Mouse (Mus musculus): ENCODE results near the gene Slc35e3. TPM values are rescaled to one million over a fixed set of nuclear protein-coding genes. Genes with fewer than 3 reads are reported as not detected.

Slc35e3 gene
- polyA plus RNA-seq, 2 experiments = 1.3 to 1.7 TPM

DNA sequence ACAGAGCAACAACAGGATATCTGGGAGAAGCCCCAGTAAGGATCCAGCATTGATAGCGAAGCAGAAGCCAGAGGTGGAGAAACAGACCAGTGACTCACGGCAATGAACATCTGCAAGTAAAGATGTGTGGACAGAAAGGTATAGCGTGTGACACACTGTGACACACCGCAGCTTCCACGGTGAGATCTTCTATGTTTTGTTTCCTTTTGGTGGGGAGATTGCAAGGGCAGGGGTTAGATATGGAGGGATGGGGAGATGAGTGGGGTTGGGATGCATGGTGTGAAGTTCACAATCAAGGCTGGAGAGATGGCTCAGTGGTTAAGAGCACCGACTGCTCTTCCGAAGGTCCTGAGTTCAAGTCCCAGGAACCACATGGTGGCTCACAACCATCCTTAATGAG is 16.0 kb downstream of the Slc35e3 start:
- 85% methylated on average over 7 of the region's 7 CpGs for WGBS (ENCODE audit: insufficient replicate concordance)
- ATAC-seq (ENCODE audit: insufficient read depth) = no peak

DNA sequence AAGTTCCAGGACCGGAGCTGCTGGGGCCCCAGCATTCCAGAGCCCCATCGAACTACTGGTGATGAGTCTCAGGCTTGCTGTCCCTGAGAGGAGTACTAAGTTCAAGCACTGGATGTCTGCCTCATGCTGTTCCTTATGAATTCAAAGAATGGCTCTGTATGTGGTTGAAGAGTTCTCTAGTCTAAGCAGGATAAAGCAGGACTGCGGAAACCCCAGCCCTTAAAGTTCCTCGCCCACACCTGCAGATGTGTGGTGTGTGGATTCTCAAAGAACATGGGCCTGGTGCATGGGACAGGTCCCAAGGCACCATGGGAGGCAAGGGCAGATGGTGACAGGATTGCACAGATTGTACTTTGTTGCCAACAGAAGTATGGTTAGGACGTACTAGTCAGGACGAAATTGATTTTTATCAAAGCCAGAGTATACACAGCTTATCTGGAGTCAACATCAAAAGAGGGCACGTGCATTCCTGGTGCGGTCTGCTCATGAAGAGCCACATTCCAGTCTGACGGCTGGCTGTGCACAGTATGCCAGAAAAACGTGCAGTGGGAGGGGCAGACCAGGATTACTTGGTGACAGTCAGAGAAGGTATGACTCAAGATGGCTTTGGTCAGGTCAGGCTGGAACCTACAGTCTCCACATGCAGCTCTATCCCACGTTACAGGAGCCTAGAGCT is 16.9 kb downstream of the Slc35e3 start:
- no peak overlapping the region for H3K4me2 ChIP-seq (ENCODE audit: low read depth)
- no peaks in the 10 kb centered on the region for H3K9me3 ChIP-seq (ENCODE audit: control insufficient read depth, low read length)
- H3K4me1 ChIP-seq (replicated peaks; ENCODE audit: control insufficient read depth in 2 of 2, insufficient read depth in 2 of 2, low read length in 1 of 2) = peaks cover 15 to 33% of the 10 kb centered on the region in 2 experiments
- no peak for ATAC-seq (ENCODE audit: insufficient read depth)
- WGBS (ENCODE audit: insufficient replicate concordance) = 58% methylated on average over 11 of the region's 11 CpGs
- H3K27me3 ChIP-seq (ENCODE audit: control insufficient read depth, insufficient read depth, low read length) = no peaks in the 10 kb centered on the region
- no peaks in the 10 kb centered on the region for H3K36me3 ChIP-seq (replicated peaks; ENCODE audit: control insufficient read depth, insufficient read depth, low read depth)
- H3K27ac ChIP-seq = no peak overlapping the region
- DNase-seq (ENCODE audit: low read depth in 3 of 3, low spot score in 3 of 3) = no peak
- TF ChIP-seq CTCF (IDR thresholded peaks at IDR 0.05; ENCODE audit: low read depth) (no peak), EP300 (IDR thresholded peaks at IDR 0.05; ENCODE audit: low read depth) (no peak)
- H3K9ac ChIP-seq (replicated peaks) = no peak overlapping the region
- H3K4me3 ChIP-seq (ENCODE audit: insufficient read depth in 1 of 2, low read depth in 2 of 2, low read length in 2 of 2) = no peak overlapping the region

More for the DNA sequence above, 16.0 kb downstream of the Slc35e3 start:
- Histone ChIP-seq H3K9me3 (ENCODE audit: control insufficient read depth, low read length) (no peaks in the 10 kb centered on the region), H3K27ac (no peak overlapping the region), H3K4me3 (ENCODE audit: insufficient read depth in 1 of 2, low read depth in 2 of 2, low read length in 2 of 2) (no peak overlapping the region), H3K4me2 (ENCODE audit: low read depth) (no peak overlapping the region), H3K4me1 (replicated peaks; ENCODE audit: control insufficient read depth in 2 of 2, insufficient read depth in 2 of 2, low read length in 1 of 2) (peaks cover 15 to 33% of the 10 kb centered on the region in 2 experiments), H3K9ac (replicated peaks) (no peak overlapping the region), H3K36me3 (replicated peaks; ENCODE audit: control insufficient read depth, insufficient read depth, low read depth) (no peaks in the 10 kb centered on the region), H3K27me3 (ENCODE audit: control insufficient read depth, insufficient read depth, low read length) (no peaks in the 10 kb centered on the region)
- no peak for DNase-seq (ENCODE audit: low read depth in 3 of 3, low spot score in 3 of 3)
- TF ChIP-seq EP300 (IDR thresholded peaks at IDR 0.05; ENCODE audit: low read depth) (no peak), CTCF (IDR thresholded peaks at IDR 0.05; ENCODE audit: low read depth) (no peak)

DNA sequence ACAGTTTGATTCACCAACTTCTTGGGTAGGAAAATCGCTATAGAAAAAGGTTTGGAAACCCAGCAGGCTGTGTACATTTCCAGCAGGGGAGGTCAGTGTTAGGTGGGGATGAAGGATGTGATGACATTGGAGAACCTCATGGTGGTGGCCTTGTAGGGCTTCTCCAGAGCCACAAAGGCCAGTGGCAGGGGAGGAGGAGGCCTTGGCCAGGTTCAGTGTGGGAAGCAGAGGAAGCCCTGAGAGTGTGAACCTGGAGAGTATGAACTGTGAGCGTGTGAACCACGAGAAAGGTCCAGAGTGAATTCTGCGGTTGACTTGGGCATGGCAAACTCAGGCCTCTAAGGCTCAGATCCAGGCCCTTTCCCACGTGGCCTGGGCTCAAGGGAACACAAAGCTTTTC is 17.6 kb downstream of the Slc35e3 start:
- no peak overlapping the region for H3K4me3 ChIP-seq (ENCODE audit: insufficient read depth in 1 of 2, low read depth in 2 of 2, low read length in 2 of 2)
- TF ChIP-seq EP300 (IDR thresholded peaks at IDR 0.05; ENCODE audit: low read depth) (no peak), CTCF (IDR thresholded peaks at IDR 0.05; ENCODE audit: low read depth) (no peak)
- H3K9ac ChIP-seq (replicated peaks) = no peak overlapping the region
- H3K27me3 ChIP-seq (ENCODE audit: control insufficient read depth, insufficient read depth, low read length) = no peaks in the 10 kb centered on the region
- no peaks in the 10 kb centered on the region for H3K36me3 ChIP-seq (replicated peaks; ENCODE audit: control insufficient read depth, insufficient read depth, low read depth)
- DNase-seq (ENCODE audit: low read depth in 3 of 3, low spot score in 3 of 3) (no peak), ATAC-seq (ENCODE audit: insufficient read depth) (no peak)
- H3K4me2 ChIP-seq (ENCODE audit: low read depth) = no peak overlapping the region
- WGBS (ENCODE audit: insufficient replicate concordance) = 63% methylated on average over 5 of the region's 5 CpGs
- H3K9me3 ChIP-seq (ENCODE audit: control insufficient read depth, low read length) = no peaks in the 10 kb centered on the region
- peaks cover 15 to 32% of the 10 kb centered on the region in 2 experiments for H3K4me1 ChIP-seq (replicated peaks; ENCODE audit: control insufficient read depth in 2 of 2, insufficient read depth in 2 of 2, low read length in 1 of 2)
- no peak overlapping the region for H3K27ac ChIP-seq

DNA sequence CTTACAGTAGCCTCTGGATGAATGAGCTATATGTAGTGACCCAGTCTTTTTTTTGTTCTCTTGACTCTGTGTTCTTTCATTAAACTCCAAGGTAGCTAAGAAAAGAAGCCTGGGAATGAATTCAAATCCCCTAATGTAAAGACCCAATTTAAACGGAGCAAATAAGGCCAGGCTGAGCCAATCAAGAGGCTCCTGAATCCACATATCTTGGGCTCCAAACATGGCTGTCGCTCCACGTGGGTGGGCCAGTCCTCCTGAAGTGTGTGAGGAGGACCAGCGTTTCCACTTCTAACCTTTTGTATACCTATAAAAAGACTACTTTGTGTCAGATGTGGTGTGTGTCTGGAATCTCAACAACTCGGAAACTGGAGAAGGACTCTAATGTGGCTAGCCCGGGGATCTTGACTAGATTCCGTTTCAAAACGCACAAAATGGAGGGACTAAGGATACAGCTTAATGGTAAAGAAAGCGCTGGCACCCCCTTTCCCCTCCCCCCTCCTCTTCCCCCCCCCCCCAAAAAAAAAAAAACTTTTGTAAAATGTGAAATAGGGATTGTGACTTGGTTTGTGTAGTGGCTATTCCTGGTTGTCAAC is 18.6 kb downstream of the Slc35e3 start:
- DNase-seq (ENCODE audit: low read depth in 3 of 3, low spot score in 3 of 3) (no peak), ATAC-seq (ENCODE audit: insufficient read depth) (no peak)
- no peak overlapping the region for H3K4me2 ChIP-seq (ENCODE audit: low read depth)
- 69% methylated on average over 9 of the region's 9 CpGs for WGBS (ENCODE audit: insufficient replicate concordance)
- H3K4me3 ChIP-seq (ENCODE audit: insufficient read depth in 1 of 2, low read depth in 2 of 2, low read length in 2 of 2) = no peak overlapping the region
- H3K27me3 ChIP-seq (ENCODE audit: control insufficient read depth, insufficient read depth, low read length) = no peaks in the 10 kb centered on the region
- TF ChIP-seq CTCF (IDR thresholded peaks at IDR 0.05; ENCODE audit: low read depth) (no peak), EP300 (IDR thresholded peaks at IDR 0.05; ENCODE audit: low read depth) (no peak)
- no peak overlapping the region for H3K27ac ChIP-seq
- H3K36me3 ChIP-seq (replicated peaks; ENCODE audit: control insufficient read depth, insufficient read depth, low read depth) = no peaks in the 10 kb centered on the region
- H3K4me1 ChIP-seq (replicated peaks; ENCODE audit: control insufficient read depth in 2 of 2, insufficient read depth in 2 of 2, low read length in 1 of 2) = peaks cover 8 to 23% of the 10 kb centered on the region in 2 experiments
- H3K9ac ChIP-seq (replicated peaks) = no peak overlapping the region
- no peaks in the 10 kb centered on the region for H3K9me3 ChIP-seq (ENCODE audit: control insufficient read depth, low read length)

DNA sequence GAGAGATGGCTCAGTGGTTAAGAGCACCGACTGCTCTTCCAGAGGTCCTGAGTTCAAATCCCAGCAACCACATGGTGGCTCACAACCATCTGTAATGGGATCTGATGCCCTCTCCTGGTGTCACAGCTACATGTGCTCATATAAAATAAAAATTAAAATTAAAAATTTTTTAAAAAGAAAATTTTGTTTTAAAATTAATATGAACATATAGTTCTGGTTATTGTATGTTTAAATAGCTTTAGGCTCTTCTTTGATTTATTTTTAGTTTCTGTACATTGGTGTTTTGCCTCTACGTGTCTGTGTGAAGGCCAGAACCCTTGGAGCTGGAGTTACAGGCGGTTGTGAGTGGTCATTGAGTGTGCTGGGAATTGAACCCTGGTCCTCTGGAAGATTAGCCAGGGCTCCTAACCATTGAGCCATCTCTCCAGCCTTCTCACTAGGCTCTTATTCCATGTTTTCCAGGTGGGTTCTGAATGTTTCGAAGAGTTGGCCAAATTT is 19.2 kb downstream of the Slc35e3 start:
- no peaks in the 10 kb centered on the region for H3K36me3 ChIP-seq (replicated peaks; ENCODE audit: control insufficient read depth, insufficient read depth, low read depth)
- H3K9ac ChIP-seq (replicated peaks) = no peak overlapping the region
- no peaks in the 10 kb centered on the region for H3K27me3 ChIP-seq (ENCODE audit: control insufficient read depth, insufficient read depth, low read length)
- DNase-seq (ENCODE audit: low read depth in 3 of 3, low spot score in 3 of 3) (no peak), ATAC-seq (ENCODE audit: insufficient read depth) (no peak)
- H3K4me2 ChIP-seq (ENCODE audit: low read depth) = no peak overlapping the region
- H3K4me1 ChIP-seq (replicated peaks; ENCODE audit: control insufficient read depth in 2 of 2, insufficient read depth in 2 of 2, low read length in 1 of 2) = peaks cover 6 to 17% of the 10 kb centered on the region in 2 experiments
- no peaks in the 10 kb centered on the region for H3K9me3 ChIP-seq (ENCODE audit: control insufficient read depth, low read length)
- no peak overlapping the region for H3K27ac ChIP-seq
- no peak for TF ChIP-seq CTCF (IDR thresholded peaks at IDR 0.05; ENCODE audit: low read depth)
- TF ChIP-seq EP300 (IDR thresholded peaks at IDR 0.05; ENCODE audit: low read depth) = no peak
- no peak overlapping the region for H3K4me3 ChIP-seq (ENCODE audit: insufficient read depth in 1 of 2, low read depth in 2 of 2, low read length in 2 of 2)
- WGBS (ENCODE audit: insufficient replicate concordance) = 71% methylated on average over 4 of the region's 4 CpGs
